Mouse (Mus musculus): Measurements from ENCODE around the gene B4galt1.

Gene B4galt1

GRCm38 (mm10) chr4:40840448-40840847, 13.4 kb downstream of the B4galt1 start:
- no peak for DNase-seq (ENCODE audit: low spot score in 2 of 2)

GRCm38 (mm10) chr4:40839251-40839650, 14.6 kb downstream of the B4galt1 start:
- no peak for DNase-seq (ENCODE audit: low spot score in 2 of 2)

GRCm38 (mm10) chr4:40837451-40838285, 16.1 kb downstream of the B4galt1 start:
- DNase-seq (ENCODE audit: low spot score in 2 of 2) = no peak

DNA sequence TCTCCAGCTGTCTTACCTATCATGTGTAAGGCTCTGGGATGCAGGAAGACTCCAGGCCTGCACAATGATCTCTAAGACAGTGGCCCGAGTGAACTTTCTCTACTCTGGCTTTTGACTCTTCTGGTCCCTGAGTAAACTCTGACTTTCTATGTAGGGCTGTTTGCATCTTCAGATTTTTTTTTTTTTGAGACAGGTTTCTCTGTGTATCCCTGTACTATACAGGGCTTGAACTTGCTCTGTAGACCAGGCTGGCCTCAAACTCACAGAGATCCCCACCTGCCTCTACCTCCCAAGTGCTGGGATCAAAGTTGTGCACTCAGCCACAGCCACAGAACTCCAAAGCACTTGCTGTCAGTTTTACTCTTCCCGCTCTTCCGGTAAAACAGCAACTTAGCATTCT, 16.8 kb downstream of the B4galt1 start:
- no peak for DNase-seq (ENCODE audit: low spot score in 2 of 2)

DNA sequence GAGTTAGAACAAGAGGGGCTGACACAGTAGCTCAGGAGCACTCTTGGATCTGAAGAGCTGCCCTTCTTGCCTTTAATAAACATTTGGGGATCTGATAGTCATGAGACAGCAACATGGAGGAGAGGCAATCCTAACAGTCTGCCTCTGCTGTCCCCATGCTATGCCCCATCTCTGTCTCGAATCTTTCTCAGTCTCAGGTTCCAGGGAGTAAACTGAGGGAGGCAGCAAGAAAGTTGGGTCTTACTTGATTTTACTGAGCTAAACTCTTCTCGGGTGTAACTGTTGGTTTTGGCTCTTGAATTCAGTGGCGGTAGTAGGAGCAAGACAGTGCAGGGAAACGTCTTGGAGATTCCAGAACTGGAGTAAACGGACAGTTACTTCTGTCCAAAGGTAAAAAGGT, 18.9 kb downstream of the B4galt1 start:
- no peak for DNase-seq (ENCODE audit: low spot score in 2 of 2)

- no peak for DNase-seq (ENCODE audit: low spot score in 2 of 2)
Observed at GRCm38 (mm10) chr4:40834232-40834786, 19.5 kb downstream of the B4galt1 start.

DNA sequence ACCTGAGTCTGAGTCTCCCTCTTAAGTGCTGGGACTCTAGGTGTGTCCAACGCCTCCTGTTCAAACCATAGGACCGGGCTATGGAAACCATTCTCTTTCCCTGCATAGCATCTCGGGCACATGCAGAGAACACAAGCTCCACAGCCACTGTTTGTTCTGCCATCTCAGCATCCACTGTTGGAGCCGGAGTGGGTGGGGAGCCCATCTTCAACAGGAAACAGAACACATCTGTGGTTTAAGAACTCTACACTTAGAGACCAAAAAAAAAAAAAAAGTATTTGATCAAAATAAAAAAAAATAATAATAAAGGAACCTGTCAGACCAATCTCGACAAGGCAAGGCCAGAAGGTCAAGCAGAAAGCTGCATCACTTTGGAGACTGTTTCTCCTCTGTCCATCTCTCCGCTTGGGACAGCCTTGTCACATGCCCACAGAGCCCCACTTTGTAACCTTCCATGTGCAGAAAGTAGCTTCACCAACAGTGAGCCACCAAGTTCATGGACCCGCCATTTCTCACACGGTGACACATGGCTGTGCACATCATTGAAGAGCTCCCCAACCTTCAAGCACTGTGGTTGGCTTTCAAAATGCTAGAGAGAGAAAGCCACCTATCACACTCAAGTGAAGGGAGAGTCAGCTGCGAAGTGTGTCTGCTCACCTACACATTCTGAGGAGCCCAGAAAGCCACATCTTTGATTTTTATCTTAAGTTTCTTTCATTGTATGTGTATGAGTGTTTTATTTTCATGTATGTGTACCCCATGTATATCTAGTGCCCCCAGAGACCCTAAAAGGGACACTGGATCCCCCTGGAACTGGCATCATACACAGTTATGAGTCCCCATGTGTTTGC, 20.2 kb downstream of the B4galt1 start:
- DNase-seq (ENCODE audit: low spot score in 2 of 2) = no peak

GRCm38 (mm10) chr4:40830530-40830929, 23.3 kb downstream of the B4galt1 start:
- DNase-seq (ENCODE audit: low spot score in 2 of 2) = no peak

- no peak for DNase-seq (ENCODE audit: low spot score in 2 of 2)
Observed at GRCm38 (mm10) chr4:40829654-40830400, 24.0 kb downstream of the B4galt1 start.

- no peak for DNase-seq (ENCODE audit: low spot score in 2 of 2)
Observed at GRCm38 (mm10) chr4:40828910-40829309, 24.9 kb downstream of the B4galt1 start.

- no peak for DNase-seq (ENCODE audit: low spot score in 2 of 2)
Observed at GRCm38 (mm10) chr4:40827926-40828325, 25.9 kb downstream of the B4galt1 start.

GRCm38 (mm10) chr4:40826810-40827209, 27.0 kb downstream of the B4galt1 start:
- DNase-seq (ENCODE audit: low spot score in 2 of 2) = no peak

GRCm38 (mm10) chr4:40825981-40826380, 27.8 kb downstream of the B4galt1 start:
- no peak for DNase-seq (ENCODE audit: low spot score in 2 of 2)

DNA sequence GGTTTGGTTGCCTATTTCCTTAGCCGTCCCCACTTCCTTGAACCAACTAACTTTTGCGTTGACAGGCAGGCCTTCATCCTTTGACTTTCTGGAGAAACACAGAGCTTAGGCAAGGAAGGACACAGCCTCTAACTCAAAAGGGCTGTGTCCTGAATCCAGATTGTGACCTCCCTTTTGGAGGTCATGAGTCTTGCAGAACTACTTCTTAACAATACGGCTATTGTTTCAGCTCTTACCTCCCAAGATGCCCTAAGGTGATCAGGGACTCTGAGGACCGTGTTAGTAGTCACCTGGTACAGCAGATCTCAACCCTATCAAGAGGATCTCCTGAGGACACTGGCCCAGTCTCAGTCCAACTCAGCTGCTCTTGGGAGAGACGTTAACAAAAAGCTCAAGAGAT, 28.7 kb downstream of the B4galt1 start:
- DNase-seq (ENCODE audit: low spot score in 2 of 2) = no peak

- no peak for DNase-seq (ENCODE audit: low spot score in 2 of 2)
Observed at GRCm38 (mm10) chr4:40824505-40824904, 29.3 kb downstream of the B4galt1 start.

DNA sequence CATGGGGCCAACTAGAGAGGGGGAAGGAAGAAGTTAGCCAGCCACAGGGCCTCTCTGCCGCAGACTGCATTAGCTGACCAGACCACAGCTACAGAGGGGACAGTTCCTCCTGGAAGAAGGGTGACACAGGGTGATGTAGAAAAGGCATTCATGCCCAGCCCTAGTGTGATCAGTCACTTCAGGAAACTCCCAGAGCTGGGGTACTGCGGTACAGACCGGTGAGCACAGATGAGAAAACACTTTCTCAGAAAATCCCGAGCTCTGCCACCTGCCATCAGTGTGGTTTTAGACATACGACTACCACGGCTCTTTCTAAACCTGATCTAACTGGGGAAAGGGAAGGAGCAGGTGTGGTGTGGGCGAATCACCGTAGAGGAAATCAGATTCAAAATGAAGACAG, 30.1 kb downstream of the B4galt1 start:
- DNase-seq (ENCODE audit: low spot score in 2 of 2) = no peak

- no peak for DNase-seq (ENCODE audit: low spot score in 2 of 2)
Observed at GRCm38 (mm10) chr4:40823151-40823550, 30.7 kb downstream of the B4galt1 start.

- no peak for DNase-seq (ENCODE audit: low spot score in 2 of 2)
Observed at GRCm38 (mm10) chr4:40821303-40822023, 32.3 kb downstream of the B4galt1 start.

DNA sequence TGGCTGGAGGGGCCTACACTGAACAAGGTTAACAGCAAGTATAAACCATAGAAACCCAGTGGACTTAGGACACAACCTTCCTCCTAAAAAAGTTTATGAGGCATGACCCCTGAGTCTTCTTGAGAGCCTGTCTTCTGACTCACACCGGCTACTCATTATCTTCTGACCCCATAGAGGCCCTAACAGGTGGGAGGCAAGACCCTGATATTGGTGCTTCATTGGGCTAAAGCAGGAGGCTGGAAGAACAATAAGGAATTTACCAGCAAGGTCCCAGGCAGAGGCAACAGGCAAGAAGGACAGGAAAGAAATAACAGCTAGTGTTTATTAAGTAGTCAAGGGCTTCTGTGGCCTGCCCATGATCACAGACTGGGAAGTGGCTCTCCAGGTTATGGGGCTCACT, 32.9 kb downstream of the B4galt1 start:
- no peak for DNase-seq (ENCODE audit: low spot score in 2 of 2)

DNA sequence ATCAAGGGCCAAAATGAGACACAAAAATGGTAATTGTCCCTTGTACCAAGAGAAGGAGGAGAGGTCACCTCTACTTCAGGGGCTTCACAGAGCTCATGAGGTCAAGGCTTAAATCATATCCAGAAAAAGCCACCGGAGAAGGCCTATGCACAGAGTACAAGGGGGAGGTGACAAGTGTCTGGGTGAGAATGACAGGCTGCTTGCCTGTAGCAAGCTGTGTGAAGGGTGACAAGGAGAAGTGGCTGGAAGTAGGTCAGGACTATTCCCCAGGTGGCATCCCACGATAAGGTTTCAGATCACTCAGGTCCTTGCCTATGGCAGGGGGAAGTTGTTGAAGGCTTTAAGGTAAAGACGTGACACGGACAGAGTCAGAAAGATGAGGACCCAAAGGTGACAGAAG, 33.8 kb downstream of the B4galt1 start:
- no peak for DNase-seq (ENCODE audit: low spot score in 2 of 2)

DNA sequence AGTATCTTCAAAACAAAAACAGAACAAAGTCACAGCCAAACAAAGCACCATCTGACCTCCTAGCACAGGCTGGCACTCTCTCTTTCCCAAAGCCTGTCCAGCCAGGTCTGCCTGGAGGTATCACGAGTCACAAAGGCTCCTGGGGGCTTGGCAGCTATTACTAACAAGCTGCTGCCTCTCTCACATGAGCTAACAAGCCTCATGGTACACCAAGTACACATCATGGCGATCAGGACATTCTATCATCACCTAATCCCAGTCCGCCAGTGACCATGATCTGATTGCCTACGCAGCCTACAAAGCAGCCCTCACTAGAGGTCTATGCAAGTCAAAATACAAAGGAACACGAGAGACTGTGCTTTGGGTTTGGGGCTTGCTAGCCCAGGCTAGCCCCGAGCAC, 34.7 kb downstream of the B4galt1 start:
- DNase-seq (ENCODE audit: low spot score in 2 of 2) = no peak

Measured in frontal cortex, postnatal 36 days (tissue).